Mouse (Mus musculus): ENCODE measurements around the gene Ankrd1.

DNA sequence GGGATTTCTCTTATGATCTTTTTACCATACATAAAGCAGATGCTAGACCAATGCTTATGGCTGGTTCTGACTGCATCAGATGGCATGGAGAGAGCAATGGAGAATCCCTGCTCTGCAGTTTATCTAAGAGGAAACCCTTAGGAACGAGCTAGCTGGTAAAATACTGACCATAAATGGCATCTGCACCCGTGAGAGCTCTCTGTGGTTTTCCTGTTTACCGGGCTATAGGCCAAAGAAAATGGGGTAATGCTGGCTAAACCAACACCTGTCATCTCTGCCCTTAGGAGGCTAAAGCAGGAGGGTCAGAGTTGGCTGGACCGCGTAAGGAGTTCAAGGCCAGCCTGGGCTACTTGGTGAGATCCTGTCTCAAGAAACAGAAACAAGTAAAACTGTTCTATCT lies 16.0 kb downstream of the Ankrd1 start:
- TF ChIP-seq POLR2A (IDR thresholded peaks at IDR 0.05; ENCODE audit: low read depth, low read length) (no peak), CTCF (IDR thresholded peaks at IDR 0.05; ENCODE audit: borderline replicate concordance, insufficient read depth, low read length) (no peak)
